Mouse (Mus musculus) heart, embryonic 14.5 days (tissue): ENCODE results near the gene Gm42669. TPM values are rescaled to one million over a fixed set of nuclear protein-coding genes. Genes with fewer than 3 reads are reported as not detected.

Source experiments
- ATAC-seq: fragments of 200-750 bp; cut with Nextera tagmentation; 2 replicates; pipeline ENCODE4 v1.8.0; 2017; ENCODE audit warnings: low read depth, moderate TSS enrichment; ENCODE audit not compliant: insufficient number of reproducible peaks, insufficient read depth, low FRiP score
- H3K27ac ChIP-seq, 2 experiments: fragments of 200-500 bp in 1 of 2; fragments of 300-500 bp in 1 of 2; sonication (generic) in 1 of 2; replicated peaks in 1 of 2; 2 replicates each; pipeline ENCODE4 v1.5.1; 2012 to 2014; ENCODE audit warnings: low read depth in 2 of 2, low read length in 2 of 2, control low read depth in 1 of 2, mild to moderate bottlenecking in 1 of 2, mixed read lengths in 1 of 2; ENCODE audit not compliant: control insufficient read depth in 1 of 2, insufficient read depth in 1 of 2
- H3K27me3 ChIP-seq: fragments of 300-500 bp; sonication (generic); 2 replicates; pipeline ENCODE4 v1.6.1; 2014; ENCODE audit warnings: mild to moderate bottlenecking, low read length, control low read depth; ENCODE audit not compliant: control insufficient read depth, insufficient read depth
- H3K36me3 ChIP-seq: fragments of 300-500 bp; sonication (generic); 2 replicates; pipeline ENCODE4 v1.6.1; 2014; ENCODE audit warnings: mild to moderate bottlenecking, control low read depth, low read length, mixed read lengths; ENCODE audit not compliant: control insufficient read depth, insufficient read depth
- H3K4me1 ChIP-seq, 2 experiments: fragments of 200-500 bp in 1 of 2; fragments of 300-500 bp in 1 of 2; sonication (generic) in 1 of 2; 2 replicates each; pipeline ENCODE4 v1.6.1; 2012 to 2014; ENCODE audit warnings: low read length in 2 of 2, control low read depth in 1 of 2, mixed read lengths in 1 of 2; ENCODE audit not compliant: control insufficient read depth in 2 of 2, insufficient read depth in 2 of 2
- H3K4me2 ChIP-seq: fragments of 300-500 bp; sonication (generic); 2 replicates; pipeline ENCODE4 v1.6.1; 2014; ENCODE audit warnings: mild to moderate bottlenecking, low read length
- H3K4me3 ChIP-seq, 2 experiments: fragments of 200-500 bp in 1 of 2; fragments of 300-500 bp in 1 of 2; sonication (generic) in 1 of 2; 2 replicates each; pipeline ENCODE4 v1.5.1; 2012 to 2014; ENCODE audit warnings: low read length in 2 of 2, mild to moderate bottlenecking in 2 of 2, control low read depth in 1 of 2, low read depth in 1 of 2, moderate library complexity in 1 of 2; ENCODE audit not compliant: control insufficient read depth in 1 of 2, insufficient read depth in 1 of 2
- H3K9ac ChIP-seq: fragments of 300-500 bp; sonication (generic); 2 replicates; pipeline ENCODE4 v1.6.1; 2014; ENCODE audit warnings: mild to moderate bottlenecking, low read length
- H3K9me3 ChIP-seq: fragments of 300-500 bp; sonication (generic); 2 replicates; pipeline ENCODE4 v1.6.1; 2016; ENCODE audit warnings: low read length, control low read depth; ENCODE audit not compliant: control insufficient read depth
- WGBS: fragments of 180-500 bp; shearing (Covaris S2); extraction: QIAGEN DNeasy Blood & Tissue Kit; methylation state at CpG from one replicate; pipeline ENCODE4 v1.1.7; 2014; 5-methylcytosine and 5-hydroxymethylcytosine counted together
- polyA plus RNA-seq: library from polyadenylated mRNA; unstranded; fragments of >200 nt; fragmentation: Nextera tagmentation; extraction: Ambion mirVana; gene quantifications from 2 replicates; pipeline ENCODE4 v1.2.1, GENCODE M21; 2014

The Gm42669 gene
- polyA plus RNA-seq, 1 experiment from 2014 or later, result 0.57 TPM

DNA sequence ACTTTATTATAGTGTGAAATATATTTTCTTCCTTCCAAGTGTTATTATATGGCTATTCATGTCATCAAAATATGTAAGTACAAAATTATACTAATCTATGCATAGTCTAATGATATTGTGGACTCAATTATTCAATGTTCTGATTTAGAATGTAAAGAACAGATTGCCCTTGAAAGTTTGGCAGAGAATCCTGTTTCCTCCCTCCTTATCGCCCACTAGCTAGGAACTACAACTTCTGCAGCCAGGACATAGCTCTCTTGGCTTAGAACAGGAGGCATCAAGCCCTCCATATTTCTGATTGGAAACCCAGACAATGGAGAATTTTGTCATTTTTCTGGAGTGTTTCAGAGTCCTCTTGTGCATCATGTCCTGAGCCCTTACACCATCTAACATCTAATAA is 6.7 kb upstream of the Gm42669 start:
- no peak overlapping the region for H3K4me2 ChIP-seq
- ATAC-seq, result no peak
- no peaks in the 10 kb centered on the region for H3K4me1 ChIP-seq
- 83% methylated on average over 1 of the region's 1 CpGs for WGBS
- H3K27ac ChIP-seq, result no peak overlapping the region
- H3K27me3 ChIP-seq, result no peaks in the 10 kb centered on the region
- H3K9ac ChIP-seq, result no peak overlapping the region
- H3K9me3 ChIP-seq, result no peaks in the 10 kb centered on the region
- H3K4me3 ChIP-seq, result no peak overlapping the region
- peaks cover 4% of the 10 kb centered on the region; the same call in 1 of the 2 replicates for H3K36me3 ChIP-seq

DNA sequence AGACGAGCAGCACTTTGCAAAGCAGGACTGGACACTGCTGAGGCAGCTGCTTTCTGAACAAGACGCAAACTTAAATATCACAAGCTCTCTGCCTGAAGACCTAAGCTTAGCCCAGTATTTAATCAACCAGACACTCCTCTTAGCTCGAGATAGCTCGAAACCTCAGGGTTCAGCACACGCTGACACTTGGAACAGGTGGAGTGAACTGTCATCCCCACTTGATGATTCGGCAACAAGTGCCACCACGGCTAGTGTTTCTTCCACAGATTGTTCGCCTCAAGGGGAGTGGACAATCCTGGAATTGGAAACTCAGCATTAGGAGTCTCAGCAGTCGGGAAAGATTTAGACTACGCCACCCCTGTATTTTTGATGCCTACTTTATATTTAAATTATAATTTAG is 3.1 kb downstream of the Gm42669 start:
- no peak for ATAC-seq
- Histone ChIP-seq H3K27ac (no peak overlapping the region), H3K27me3 (no peaks in the 10 kb centered on the region), H3K36me3 (0 out of 2 replicates have a peak, but pooled peaks cover 4% of the 10 kb centered on the region), H3K4me1 (no peaks in the 10 kb centered on the region), H3K9me3 (no peaks in the 10 kb centered on the region), H3K4me3 (no peak overlapping the region), H3K4me2 (no peak overlapping the region), H3K9ac (no peak overlapping the region)
- WGBS, result 82% methylated on average over 10 of the region's 10 CpGs

DNA sequence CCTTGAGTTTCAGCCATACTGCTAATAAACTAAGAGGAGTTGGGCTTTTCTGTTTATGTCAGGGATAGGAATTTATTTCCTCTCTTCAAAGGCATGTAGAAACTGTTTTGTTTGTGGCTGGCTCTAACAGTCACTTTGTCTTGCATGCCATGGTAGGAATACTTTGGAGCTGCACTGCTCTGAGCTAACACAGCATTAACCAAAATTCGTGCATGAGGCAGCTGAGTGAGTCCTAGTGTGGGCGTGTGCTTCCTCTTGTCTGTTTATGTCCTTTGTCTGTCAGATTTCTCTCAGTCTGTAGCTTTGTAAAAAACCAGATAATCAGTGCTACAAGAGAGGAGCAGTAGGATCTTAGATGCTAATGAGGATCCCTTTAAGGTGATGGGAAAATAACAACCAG is 3.9 kb downstream of the Gm42669 start:
- Histone ChIP-seq H3K4me3 (no peak overlapping the region), H3K4me1 (no peaks in the 10 kb centered on the region), H3K27ac (no peak overlapping the region), H3K27me3 (no peaks in the 10 kb centered on the region), H3K9me3 (no peaks in the 10 kb centered on the region), H3K4me2 (no peak overlapping the region), H3K36me3 (0 out of 2 replicates have a peak, but pooled peaks cover 4% of the 10 kb centered on the region), H3K9ac (no peak overlapping the region)
- WGBS, result 62% methylated on average over 2 of the region's 2 CpGs
- no peak for ATAC-seq

DNA sequence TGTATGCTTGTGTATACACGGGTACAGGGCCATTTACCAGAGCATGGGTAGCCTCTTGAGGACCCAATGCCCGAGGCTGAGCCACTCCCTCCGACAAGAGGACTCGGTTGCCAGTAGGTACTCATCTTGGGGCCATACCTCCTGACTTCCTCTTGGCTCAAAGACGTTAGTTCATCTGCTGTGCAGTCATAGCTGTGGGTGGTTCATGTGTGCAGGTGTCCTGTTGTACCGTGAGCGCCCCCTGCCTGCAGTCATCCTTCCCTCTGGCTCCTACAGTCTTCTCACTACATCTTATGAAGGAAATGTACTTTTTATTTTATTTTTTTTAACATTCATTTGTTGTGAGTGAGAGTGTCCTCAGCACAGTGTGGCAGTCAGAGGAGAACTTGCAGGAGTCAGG is 6.2 kb downstream of the Gm42669 start:
- H3K27me3 ChIP-seq, result no peaks in the 10 kb centered on the region
- H3K4me2 ChIP-seq, result no peak overlapping the region
- 45% methylated on average over 7 of the region's 7 CpGs for WGBS
- no peak overlapping the region for H3K4me3 ChIP-seq
- ATAC-seq, result no peak
- H3K27ac ChIP-seq, result no peak overlapping the region
- H3K9me3 ChIP-seq, result no peaks in the 10 kb centered on the region
- H3K36me3 ChIP-seq, result no peaks in the 10 kb centered on the region
- H3K9ac ChIP-seq, result no peak overlapping the region
- no peaks in the 10 kb centered on the region for H3K4me1 ChIP-seq

DNA sequence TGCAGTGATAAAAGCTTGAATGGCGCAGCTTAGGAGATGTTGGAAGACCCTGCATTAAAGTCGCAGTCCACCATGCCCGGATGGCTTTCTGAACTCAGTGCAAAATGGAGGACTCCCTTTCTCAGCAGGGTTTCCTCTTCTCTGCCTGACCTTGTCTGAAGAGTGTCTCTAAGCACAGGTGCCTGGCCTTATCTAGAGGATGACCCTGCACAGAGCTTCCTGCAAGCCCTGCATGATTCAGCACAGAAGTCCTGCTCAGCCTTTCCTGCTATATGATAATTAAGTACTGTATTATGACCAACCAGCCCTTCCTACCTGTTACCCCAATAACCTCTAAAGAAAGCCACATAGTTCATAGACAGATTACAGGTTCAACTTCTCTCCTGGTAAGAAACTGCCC is 8.0 kb downstream of the Gm42669 start:
- no peak overlapping the region for H3K4me2 ChIP-seq
- WGBS, result 91% methylated on average over 3 of the region's 3 CpGs
- no peaks in the 10 kb centered on the region for H3K4me1 ChIP-seq
- H3K9me3 ChIP-seq, result no peaks in the 10 kb centered on the region
- no peaks in the 10 kb centered on the region for H3K36me3 ChIP-seq
- no peaks in the 10 kb centered on the region for H3K27me3 ChIP-seq
- no peak overlapping the region for H3K4me3 ChIP-seq
- no peak overlapping the region for H3K27ac ChIP-seq
- no peak for ATAC-seq
- no peak overlapping the region for H3K9ac ChIP-seq

DNA sequence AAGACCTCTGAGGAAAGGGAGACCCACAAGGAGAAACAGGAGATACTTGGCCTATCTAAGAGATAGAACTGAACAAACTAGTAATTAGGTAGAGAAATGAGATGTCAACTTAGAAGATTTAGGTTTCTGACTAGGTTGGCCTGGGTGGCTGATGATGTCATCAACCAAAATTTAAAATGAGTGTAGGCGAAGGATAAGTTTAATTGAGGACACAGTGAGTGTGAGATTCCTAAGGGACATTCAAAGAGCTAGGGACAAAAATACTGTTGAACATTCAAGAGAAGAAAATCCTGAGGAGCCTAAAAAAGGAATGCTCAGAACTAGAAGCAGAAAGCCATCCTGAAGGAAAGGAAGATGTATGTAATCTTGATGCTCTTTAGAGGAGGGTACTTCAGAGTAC is 8.7 kb downstream of the Gm42669 start:
- no peak for ATAC-seq
- H3K36me3 ChIP-seq, result no peaks in the 10 kb centered on the region
- H3K4me1 ChIP-seq, result no peaks in the 10 kb centered on the region
- WGBS, result 89% methylated on average over 1 of the region's 1 CpGs
- no peak overlapping the region for H3K4me3 ChIP-seq
- no peaks in the 10 kb centered on the region for H3K27me3 ChIP-seq
- no peak overlapping the region for H3K4me2 ChIP-seq
- H3K9ac ChIP-seq, result no peak overlapping the region
- H3K9me3 ChIP-seq, result no peaks in the 10 kb centered on the region
- no peak overlapping the region for H3K27ac ChIP-seq

DNA sequence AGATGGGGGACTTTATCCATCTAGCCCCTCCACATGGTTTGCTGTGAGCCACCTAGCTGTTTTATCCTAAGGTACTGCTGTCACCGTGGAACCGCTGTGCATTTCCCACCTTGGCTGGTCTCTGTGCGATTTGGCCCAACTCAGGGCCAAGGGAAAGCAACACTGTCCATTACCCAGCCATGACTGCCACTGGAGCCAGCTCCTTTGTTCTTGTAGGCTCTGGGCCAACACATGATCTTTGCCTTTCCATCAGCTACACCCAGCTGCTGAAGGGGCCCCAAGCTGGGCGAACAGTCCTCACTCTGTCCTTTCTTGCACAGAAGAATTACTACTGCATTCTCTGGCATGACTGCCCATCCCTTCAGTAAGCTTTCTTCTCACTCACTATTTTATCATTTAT is 11.2 kb downstream of the Gm42669 start:
- H3K36me3 ChIP-seq, result no peaks in the 10 kb centered on the region
- no peak overlapping the region for H3K4me2 ChIP-seq
- H3K9ac ChIP-seq, result no peak overlapping the region
- H3K4me1 ChIP-seq, result no peaks in the 10 kb centered on the region; a peak in 1 of 4 replicates
- H3K4me3 ChIP-seq, result no peak overlapping the region
- no peak overlapping the region for H3K27ac ChIP-seq
- no peak for ATAC-seq
- no peaks in the 10 kb centered on the region for H3K9me3 ChIP-seq
- WGBS, result 88% methylated on average over 4 of the region's 4 CpGs
- no peaks in the 10 kb centered on the region for H3K27me3 ChIP-seq

DNA sequence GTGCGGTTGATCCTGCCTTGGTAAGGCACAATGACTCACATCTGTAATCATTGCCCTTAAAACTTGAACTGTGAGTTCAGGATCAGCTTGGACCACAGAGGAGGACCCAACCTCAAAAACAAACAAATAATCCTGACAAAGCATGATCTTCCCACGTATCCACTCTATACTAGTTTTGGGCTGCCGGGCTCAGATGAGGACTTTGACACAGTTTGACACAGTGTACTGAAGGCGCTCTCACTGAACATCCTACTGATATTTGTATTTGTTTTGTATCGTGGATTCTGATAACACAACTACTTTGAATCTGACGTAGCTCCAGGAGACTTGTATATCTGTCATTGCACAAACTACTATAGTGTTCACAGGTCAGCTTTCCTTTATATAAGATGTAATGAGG is 14.0 kb downstream of the Gm42669 start:
- Histone ChIP-seq H3K27me3 (no peaks in the 10 kb centered on the region), H3K36me3 (no peaks in the 10 kb centered on the region), H3K9ac (no peak overlapping the region), H3K4me3 (no peak overlapping the region), H3K4me2 (no peak overlapping the region), H3K27ac (no peak overlapping the region), H3K4me1 (no peaks in the 10 kb centered on the region; a peak in 1 of 4 replicates), H3K9me3 (no peaks in the 10 kb centered on the region)
- no peak for ATAC-seq
- 82% methylated on average over 6 of the region's 6 CpGs for WGBS
